19 mouse cellular contexts compared by ENCODE assay signal in the genomic region with DNA sequence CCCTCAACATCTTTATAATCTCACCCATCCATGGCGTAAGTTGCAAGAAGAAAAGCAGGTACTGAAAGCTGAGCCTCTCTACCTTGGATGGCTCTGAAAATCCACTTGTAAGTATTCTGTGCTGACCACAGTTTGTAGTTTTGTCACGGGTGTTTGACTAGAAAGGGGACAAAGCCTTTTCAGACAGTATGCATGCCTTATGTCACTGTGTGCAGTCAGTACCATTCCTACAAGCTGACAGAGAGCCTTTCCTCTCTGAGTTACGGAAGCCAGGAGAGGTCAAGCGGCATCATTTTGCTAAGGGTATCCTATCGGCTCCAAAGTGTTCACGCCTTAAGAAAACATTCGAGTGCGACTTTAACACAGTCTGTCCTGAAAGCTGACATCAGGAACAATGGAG.
A peak's percentile ranks its signal among the peaks of the same experiment; 100 is the strongest.
DNase-seq lines count a peak whose midpoint lies in the region; ATAC-seq and TF ChIP-seq lines count a peak whose summit lies in the region.
"Had no signal": no experiment of that assay in that cellular context is flagged by ENCODE, and none has a peak within 500 bp of the region (broad histone marks: within the 10 kb centered on the region; RNA-seq: fewer than 3 reads in every experiment).

No protein-coding gene starts in this region.

- peaks cover 22% of the 10 kb centered on the region for H3K4me1 ChIP-seq in forebrain, embryonic 12.5 days
- H3K4me1 ChIP-seq in forebrain, embryonic 16.5 days (replicated peaks; ENCODE audit: control insufficient read depth, insufficient read depth, low read length): peaks cover 6% of the 10 kb centered on the region; the same call in 1 of the 2 replicates
- H3K4me1 ChIP-seq in hindbrain, embryonic 12.5 days: peaks cover 13% of the 10 kb centered on the region
- no peaks in the 10 kb centered on the region for H3K4me1 ChIP-seq in hindbrain, postnatal 0 days (ENCODE audit: insufficient read depth, low read length)
- H3K4me1 ChIP-seq in midbrain, embryonic 13.5 days (replicated peaks): peaks cover 19% of the 10 kb centered on the region
- peaks cover 14% of the 10 kb centered on the region; the same call in 1 of the 2 replicates for H3K4me1 ChIP-seq in midbrain, embryonic 14.5 days (ENCODE audit: control insufficient read depth, insufficient read depth, low read length)
- H3K4me1 ChIP-seq: embryonic facial prominence, embryonic 13.5 days had no signal

- WGBS in forebrain, embryonic 12.5 days: 77% methylated on average over 8 of the region's 8 CpGs
- 87% methylated on average over 8 of the region's 8 CpGs for WGBS in forebrain, embryonic 16.5 days
- 58% methylated on average over 8 of the region's 8 CpGs for WGBS in hindbrain, embryonic 12.5 days
- 65% methylated on average over 8 of the region's 8 CpGs for WGBS in hindbrain, postnatal 0 days
- 42% methylated on average over 8 of the region's 8 CpGs for WGBS in midbrain, embryonic 13.5 days
- WGBS in midbrain, embryonic 14.5 days: 48% methylated on average over 8 of the region's 8 CpGs

- no peak for DNase-seq in hindbrain, postnatal 0 days (ENCODE audit: low spot score)
- no peak for DNase-seq in midbrain, embryonic 14.5 days
- DNase-seq: adrenal gland, adult 2 months; adrenal gland, postnatal 25 days; cerebellum, adult 18-20 months; cerebellum, adult 9-11 months; cerebellum, postnatal 36 days; gastrocnemius, postnatal 10 days; heart, adult 18-20 months had no signal

- H3K36me3 ChIP-seq in forebrain, embryonic 12.5 days (replicated peaks): no peaks in the 10 kb centered on the region
- H3K36me3 ChIP-seq in forebrain, embryonic 16.5 days (ENCODE audit: control insufficient read depth, insufficient read depth): no peaks in the 10 kb centered on the region
- H3K36me3 ChIP-seq in hindbrain, embryonic 12.5 days: no peaks in the 10 kb centered on the region
- H3K36me3 ChIP-seq in hindbrain, postnatal 0 days (ENCODE audit: insufficient read depth, low read length): no peaks in the 10 kb centered on the region
- H3K36me3 ChIP-seq in midbrain, embryonic 13.5 days: no peaks in the 10 kb centered on the region
- no peaks in the 10 kb centered on the region for H3K36me3 ChIP-seq in midbrain, embryonic 14.5 days (ENCODE audit: control insufficient read depth, insufficient read depth, low read length)
- H3K36me3 ChIP-seq: embryonic facial prominence, embryonic 13.5 days; forebrain, embryonic 15.5 days had no signal

- H3K27ac ChIP-seq in forebrain, embryonic 12.5 days: 0 out of 2 replicates have a peak overlapping the region, but pooled peaks have one; percentile 42
- H3K27ac ChIP-seq in forebrain, embryonic 16.5 days (ENCODE audit: low read length): no peak overlapping the region
- H3K27ac ChIP-seq in hindbrain, embryonic 12.5 days: 0 out of 2 replicates have a peak overlapping the region, but pooled peaks have one; percentile 4
- H3K27ac ChIP-seq in hindbrain, postnatal 0 days: no peak overlapping the region
- H3K27ac ChIP-seq in midbrain, embryonic 13.5 days: peak overlapping the region; percentile 37; the same call in 1 of the 2 replicates
- H3K27ac ChIP-seq in midbrain, embryonic 14.5 days (replicated peaks; ENCODE audit: low read depth, low read length): peak overlapping the region; percentile 20
- H3K27ac ChIP-seq: embryonic facial prominence, embryonic 13.5 days; forebrain, embryonic 15.5 days; hindbrain, embryonic 14.5 days had no signal

- ATAC-seq in forebrain, embryonic 12.5 days (ENCODE audit: low FRiP score): no peak
- no peak for ATAC-seq in forebrain, embryonic 16.5 days
- ATAC-seq in hindbrain, embryonic 12.5 days (ENCODE audit: low FRiP score): no peak
- ATAC-seq in hindbrain, postnatal 0 days: no peak
- ATAC-seq in midbrain, embryonic 13.5 days: no peak
- ATAC-seq in midbrain, embryonic 14.5 days (ENCODE audit: low FRiP score, low TSS enrichment): no peak
- ATAC-seq: inflammation-experienced regulatory T-cells, adult 6 months; intestine, postnatal 0 days had no signal

- no peak overlapping the region for H3K4me2 ChIP-seq in forebrain, embryonic 12.5 days
- H3K4me2 ChIP-seq in forebrain, embryonic 16.5 days (ENCODE audit: low read length): no peak overlapping the region
- 0 out of 2 replicates have a peak overlapping the region, but pooled peaks have one; percentile 8 for H3K4me2 ChIP-seq in hindbrain, embryonic 12.5 days (replicated peaks)
- no peak overlapping the region for H3K4me2 ChIP-seq in hindbrain, postnatal 0 days (ENCODE audit: low read depth, low read length)
- H3K4me2 ChIP-seq in midbrain, embryonic 13.5 days (replicated peaks): no peak overlapping the region
- H3K4me2 ChIP-seq in midbrain, embryonic 14.5 days (ENCODE audit: low read length): 0 out of 2 replicates have a peak overlapping the region, but pooled peaks have one; percentile 15
- H3K4me2 ChIP-seq: embryonic facial prominence, embryonic 13.5 days; forebrain, embryonic 15.5 days; heart, embryonic 11.5 days; hindbrain, embryonic 14.5 days had no signal

- no peak for TF ChIP-seq CTCF in hindbrain, postnatal 0 days (IDR thresholded peaks at IDR 0.05; ENCODE audit: low read depth)

- H3K4me3 ChIP-seq in forebrain, embryonic 12.5 days (replicated peaks): no peak overlapping the region
- no peak overlapping the region for H3K4me3 ChIP-seq in forebrain, embryonic 16.5 days (replicated peaks; ENCODE audit: low read length)
- no peak overlapping the region for H3K4me3 ChIP-seq in hindbrain, embryonic 12.5 days
- H3K4me3 ChIP-seq in hindbrain, postnatal 0 days (ENCODE audit: low read length): no peak overlapping the region
- no peak overlapping the region for H3K4me3 ChIP-seq in midbrain, embryonic 13.5 days (replicated peaks)
- no peak overlapping the region for H3K4me3 ChIP-seq in midbrain, embryonic 14.5 days (replicated peaks; ENCODE audit: low read depth, low read length)
- H3K4me3 ChIP-seq: embryonic facial prominence, embryonic 13.5 days; forebrain, embryonic 15.5 days had no signal

- no peaks in the 10 kb centered on the region for H3K27me3 ChIP-seq in forebrain, embryonic 12.5 days
- H3K27me3 ChIP-seq in forebrain, embryonic 16.5 days (replicated peaks; ENCODE audit: control insufficient read depth, insufficient read depth, low read length): no peaks in the 10 kb centered on the region
- H3K27me3 ChIP-seq in hindbrain, embryonic 12.5 days: no peaks in the 10 kb centered on the region
- no peaks in the 10 kb centered on the region for H3K27me3 ChIP-seq in hindbrain, postnatal 0 days (ENCODE audit: insufficient read depth, low read length)
- H3K27me3 ChIP-seq in midbrain, embryonic 13.5 days: no peaks in the 10 kb centered on the region
- H3K27me3 ChIP-seq in midbrain, embryonic 14.5 days (ENCODE audit: control insufficient read depth, insufficient read depth, low read length): no peaks in the 10 kb centered on the region
- H3K27me3 ChIP-seq: forebrain, embryonic 15.5 days had no signal

- no peak overlapping the region for H3K9ac ChIP-seq in forebrain, embryonic 12.5 days
- no peak overlapping the region for H3K9ac ChIP-seq in forebrain, embryonic 16.5 days (replicated peaks; ENCODE audit: low read depth, low read length)
- no peak overlapping the region for H3K9ac ChIP-seq in hindbrain, embryonic 12.5 days
- H3K9ac ChIP-seq in hindbrain, postnatal 0 days (replicated peaks; ENCODE audit: low read length): no peak overlapping the region
- no peak overlapping the region for H3K9ac ChIP-seq in midbrain, embryonic 13.5 days (replicated peaks)
- no peak overlapping the region for H3K9ac ChIP-seq in midbrain, embryonic 14.5 days (replicated peaks; ENCODE audit: low read length)
- H3K9ac ChIP-seq: embryonic facial prominence, embryonic 13.5 days; forebrain, embryonic 15.5 days; hindbrain, embryonic 14.5 days had no signal

- no peaks in the 10 kb centered on the region for H3K9me3 ChIP-seq in forebrain, embryonic 12.5 days
- H3K9me3 ChIP-seq in forebrain, embryonic 16.5 days (ENCODE audit: control insufficient read depth, low read length): no peaks in the 10 kb centered on the region
- H3K9me3 ChIP-seq in hindbrain, embryonic 12.5 days (replicated peaks): no peaks in the 10 kb centered on the region
- no peaks in the 10 kb centered on the region for H3K9me3 ChIP-seq in hindbrain, postnatal 0 days (ENCODE audit: low read length)
- H3K9me3 ChIP-seq in midbrain, embryonic 13.5 days: no peaks in the 10 kb centered on the region
- no peaks in the 10 kb centered on the region for H3K9me3 ChIP-seq in midbrain, embryonic 14.5 days (ENCODE audit: control insufficient read depth, low read length)
- H3K9me3 ChIP-seq: embryonic facial prominence, embryonic 13.5 days; forebrain, embryonic 15.5 days had no signal

Comparison
In these comparisons a context has a peak if more than half of its experiments do, and no peak if none do; other contexts are left out.
1. H3K27ac ChIP-seq: peak in forebrain, embryonic 12.5 days (single experiment), hindbrain, embryonic 12.5 days (single experiment), midbrain, embryonic 13.5 days (single experiment) and midbrain, embryonic 14.5 days (single experiment); none in forebrain, embryonic 16.5 days (single experiment) and hindbrain, postnatal 0 days (single experiment).
2. H3K4me2 ChIP-seq: peak in hindbrain, embryonic 12.5 days (single experiment) and midbrain, embryonic 14.5 days (single experiment); none in forebrain, embryonic 12.5 days (single experiment), forebrain, embryonic 16.5 days (single experiment), hindbrain, postnatal 0 days (single experiment) and midbrain, embryonic 13.5 days (single experiment).